Mouse (Mus musculus) hindbrain, embryonic 13.5 days (tissue): Measurements from ENCODE around the gene Vamp4. TPM values are rescaled to one million over a fixed set of nuclear protein-coding genes. Genes with fewer than 3 reads are reported as not detected.
"Not testable (repeated sequence)": the region's sequence is repeated elsewhere in the genome, so short reads cannot be mapped to it uniquely, and the experiment has no call there.

Experiments
- ATAC-seq: fragments of 200-750 bp; cut with Nextera tagmentation; 2 replicates; pipeline ENCODE4 v1.8.0; 2017; ENCODE audit warnings: moderate TSS enrichment; ENCODE audit not compliant: low FRiP score
- H3K27ac ChIP-seq: fragments of 300-500 bp; sonication (generic); 2 replicates; pipeline ENCODE4 v1.5.1; 2015; ENCODE audit warnings: inconsistent platforms, mild to moderate bottlenecking, moderate library complexity
- H3K27me3 ChIP-seq: fragments of 300-500 bp; sonication (generic); 2 replicates; pipeline ENCODE4 v1.6.1; 2015; ENCODE audit warnings: mild to moderate bottlenecking, inconsistent platforms
- H3K36me3 ChIP-seq: fragments of 300-500 bp; sonication (generic); 2 replicates; pipeline ENCODE4 v1.6.1; 2015; ENCODE audit warnings: mild to moderate bottlenecking, inconsistent platforms
- H3K4me1 ChIP-seq: fragments of 300-500 bp; sonication (generic); replicated peaks from 2 replicates; pipeline ENCODE4 v1.6.1; 2015; ENCODE audit warnings: inconsistent platforms
- H3K4me2 ChIP-seq: fragments of 300-500 bp; sonication (generic); 2 replicates; pipeline ENCODE4 v1.6.1; 2015; ENCODE audit warnings: inconsistent platforms, mild to moderate bottlenecking, moderate library complexity
- H3K4me3 ChIP-seq: fragments of 300-500 bp; sonication (generic); 2 replicates; pipeline ENCODE4 v1.5.1; 2015; ENCODE audit warnings: mild to moderate bottlenecking, inconsistent platforms
- H3K9ac ChIP-seq: fragments of 300-500 bp; sonication (generic); 2 replicates; pipeline ENCODE4 v1.6.1; 2015; ENCODE audit warnings: mild to moderate bottlenecking, inconsistent platforms
- H3K9me3 ChIP-seq: fragments of 300-500 bp; sonication (generic); 2 replicates; pipeline ENCODE4 v1.6.1; 2016; ENCODE audit warnings: inconsistent platforms
- WGBS: fragments of 180-500 bp; shearing (Covaris S2); methylation state at CpG from one replicate; pipeline ENCODE4 v1.1.7; 2015; 5-methylcytosine and 5-hydroxymethylcytosine counted together
- polyA plus RNA-seq: library from polyadenylated mRNA; unstranded; fragments of >200 nt; fragmentation: Nextera tagmentation; extraction: Ambion mirVana; gene quantifications from 2 replicates; pipeline ENCODE4 v1.2.1, GENCODE M21; 2015

The Vamp4 gene
- polyA plus RNA-seq, 1 experiment from 2014 or later = 77.9 TPM

DNA sequence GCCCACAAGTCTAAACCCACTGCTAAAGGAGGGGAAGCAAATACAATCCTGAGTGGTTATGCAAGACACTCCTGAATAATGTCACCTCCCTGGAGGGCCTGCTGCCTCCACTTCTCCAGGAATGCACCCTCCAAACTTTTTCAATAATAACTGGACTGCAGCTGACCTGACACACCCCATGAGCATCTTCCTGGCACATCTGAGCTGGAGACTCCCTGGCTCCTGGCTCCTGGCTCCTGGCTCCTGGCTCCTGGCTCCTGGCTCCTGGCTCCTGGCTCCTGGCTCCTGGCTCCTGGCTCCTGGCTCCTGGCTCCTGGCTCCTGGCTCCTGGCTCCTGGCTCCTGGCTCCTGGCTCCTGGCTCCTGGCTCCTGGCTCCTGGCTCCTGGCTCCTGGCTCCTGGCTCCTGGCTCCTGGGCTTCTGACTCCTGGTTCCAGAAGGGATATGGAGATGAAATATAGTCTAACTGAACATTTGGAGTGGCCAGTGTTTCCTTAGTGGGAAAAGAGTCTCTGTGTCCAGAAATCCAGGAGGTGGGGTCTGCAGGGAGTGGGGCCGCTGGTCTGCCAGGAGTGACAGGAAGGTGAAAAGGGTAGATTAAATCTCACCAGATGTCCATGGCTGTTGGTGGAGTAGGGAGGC, 65.1 kb downstream of the Vamp4 start:
- ATAC-seq, H3K4me1 ChIP-seq, H3K4me2 ChIP-seq, H3K9me3 ChIP-seq, H3K4me3 ChIP-seq, H3K27ac ChIP-seq, H3K27me3 ChIP-seq, H3K36me3 ChIP-seq, H3K9ac ChIP-seq: not testable (repeated sequence)
- WGBS = 64% methylated on average over 1 of the region's 1 CpGs

- Histone ChIP-seq H3K27ac (no peak overlapping the region), H3K4me3 (no peak overlapping the region), H3K27me3 (no peaks in the 10 kb centered on the region), H3K36me3 (no peaks in the 10 kb centered on the region), H3K9ac (no peak overlapping the region), H3K9me3 (no peaks in the 10 kb centered on the region), H3K4me1 (no peaks in the 10 kb centered on the region), H3K4me2 (no peak overlapping the region)
- WGBS = 60% methylated on average over 3 of the region's 3 CpGs
- ATAC-seq = no peak
Observed at GRCm38 (mm10) chr1:162636516-162636915, 66.2 kb downstream of the Vamp4 start.

- no peak overlapping the region for H3K4me2 ChIP-seq
- no peaks in the 10 kb centered on the region for H3K36me3 ChIP-seq
- H3K27me3 ChIP-seq = no peaks in the 10 kb centered on the region
- 0 out of 2 replicates have a peak, but pooled peaks cover 3% of the 10 kb centered on the region for H3K4me1 ChIP-seq
- ATAC-seq = no peak
- WGBS = 92% methylated on average over 4 of the region's 4 CpGs
- no peak overlapping the region for H3K27ac ChIP-seq
- H3K9ac ChIP-seq = no peak overlapping the region
- no peak overlapping the region for H3K4me3 ChIP-seq
- no peaks in the 10 kb centered on the region for H3K9me3 ChIP-seq
Observed at GRCm38 (mm10) chr1:162638535-162638934, 68.2 kb downstream of the Vamp4 start.

- ATAC-seq = 0 out of 2 replicates have a peak, but pooled peaks have one; percentile 9
- no peak within 1 kb of the TSS for H3K9ac ChIP-seq
- no peaks in the 10 kb centered on the region for H3K36me3 ChIP-seq
- WGBS = 90% methylated on average over 10 of the region's 10 CpGs
- H3K4me1 ChIP-seq = 0 out of 2 replicates have a peak, but pooled peaks cover 6% of the 10 kb centered on the region
- H3K4me2 ChIP-seq = no peak within 1 kb of the TSS
- H3K27me3 ChIP-seq = no peaks in the 10 kb centered on the region
- H3K4me3 ChIP-seq = no peak within 1 kb of the TSS
- H3K27ac ChIP-seq = no peak within 1 kb of the TSS
- no peaks in the 10 kb centered on the region for H3K9me3 ChIP-seq
Observed at GRCm38 (mm10) chr1:162639051-162639750, 68.9 kb downstream of the Vamp4 start, which contains the start of gene Myoc. Gene Myoc, plus strand, starts transcription at chr1:162639155.

- no peak for ATAC-seq
- Histone ChIP-seq H3K9ac (no peak overlapping the region), H3K36me3 (no peaks in the 10 kb centered on the region), H3K4me2 (no peak overlapping the region), H3K4me1 (0 out of 2 replicates have a peak, but pooled peaks cover 6% of the 10 kb centered on the region), H3K27me3 (no peaks in the 10 kb centered on the region), H3K4me3 (no peak overlapping the region), H3K9me3 (no peaks in the 10 kb centered on the region), H3K27ac (no peak overlapping the region)
- WGBS = 89% methylated on average over 1 of the region's 1 CpGs
Observed at GRCm38 (mm10) chr1:162639861-162640260, 69.5 kb downstream of the Vamp4 start.

GRCm38 (mm10) chr1:162642591-162642990, 72.3 kb downstream of the Vamp4 start:
- Histone ChIP-seq H3K4me1 (0 out of 2 replicates have a peak, but pooled peaks cover 6% of the 10 kb centered on the region), H3K27ac (no peak overlapping the region), H3K27me3 (no peaks in the 10 kb centered on the region), H3K9ac (no peak overlapping the region), H3K4me2 (no peak overlapping the region), H3K4me3 (no peak overlapping the region), H3K9me3 (no peaks in the 10 kb centered on the region), H3K36me3 (no peaks in the 10 kb centered on the region)
- 77% methylated on average over 3 of the region's 3 CpGs for WGBS
- ATAC-seq = 0 out of 2 replicates have a peak, but pooled peaks have one; percentile 12

DNA sequence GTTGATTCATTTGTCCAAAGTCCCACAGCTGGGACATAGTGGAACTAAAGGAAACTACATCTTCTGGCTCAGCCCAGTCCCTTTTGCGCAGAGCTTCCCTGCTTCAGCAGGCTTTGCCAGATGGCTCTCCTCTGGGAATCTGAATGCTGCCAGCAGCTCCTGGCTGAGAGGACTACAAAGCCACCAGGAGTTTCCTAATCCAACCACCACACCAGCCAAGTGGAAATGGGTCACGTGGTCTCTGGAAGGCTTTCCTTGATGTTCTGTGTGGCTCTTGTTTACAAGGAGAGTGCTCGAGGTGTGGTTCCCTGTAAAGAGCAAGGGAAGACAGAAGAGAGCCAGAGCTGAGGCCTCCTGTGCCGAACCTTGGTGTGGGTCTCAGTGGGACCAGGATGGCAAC, 73.4 kb downstream of the Vamp4 start:
- Histone ChIP-seq H3K36me3 (no peaks in the 10 kb centered on the region), H3K9ac (no peak overlapping the region), H3K4me3 (no peak overlapping the region), H3K4me2 (no peak overlapping the region), H3K9me3 (no peaks in the 10 kb centered on the region), H3K27ac (no peak overlapping the region), H3K4me1 (0 out of 2 replicates have a peak, but pooled peaks cover 6% of the 10 kb centered on the region), H3K27me3 (no peaks in the 10 kb centered on the region)
- WGBS = 60% methylated on average over 4 of the region's 4 CpGs
- no peak for ATAC-seq

DNA sequence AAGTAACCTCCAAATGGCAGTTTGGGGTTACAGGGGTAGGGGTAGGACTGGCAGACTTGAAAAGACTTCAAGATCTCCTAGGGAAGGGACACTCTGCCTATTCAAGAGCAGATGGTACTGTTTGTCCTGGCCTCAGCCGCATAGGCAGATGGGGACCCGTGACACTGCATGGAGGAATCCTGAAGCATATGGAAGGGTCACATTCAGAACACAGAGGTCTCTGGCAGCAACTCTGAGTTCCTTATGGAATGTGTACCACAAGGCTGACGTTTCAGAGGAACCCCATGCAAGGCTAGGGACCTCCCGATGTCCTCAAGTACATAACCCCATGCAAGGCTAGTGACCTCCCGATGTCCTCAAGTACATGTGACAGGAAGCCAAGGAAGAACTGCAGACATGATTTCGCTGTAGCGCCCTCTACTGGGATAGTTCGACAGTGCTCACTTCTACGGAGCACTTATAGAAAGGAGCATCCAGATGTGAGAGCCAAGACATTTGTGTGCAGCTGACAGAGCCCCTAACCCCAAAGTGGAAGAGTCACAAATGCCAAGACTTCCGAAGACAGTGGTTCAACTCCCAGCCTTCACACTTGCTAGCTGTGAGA, 75.9 kb downstream of the Vamp4 start:
- Histone ChIP-seq H3K4me3 (no peak overlapping the region), H3K36me3 (no peaks in the 10 kb centered on the region), H3K4me2 (no peak overlapping the region), H3K9ac (no peak overlapping the region), H3K27ac (no peak overlapping the region), H3K27me3 (no peaks in the 10 kb centered on the region), H3K9me3 (no peaks in the 10 kb centered on the region), H3K4me1 (0 out of 2 replicates have a peak, but pooled peaks cover 6% of the 10 kb centered on the region)
- no peak for ATAC-seq
- 80% methylated on average over 10 of the region's 10 CpGs for WGBS

DNA sequence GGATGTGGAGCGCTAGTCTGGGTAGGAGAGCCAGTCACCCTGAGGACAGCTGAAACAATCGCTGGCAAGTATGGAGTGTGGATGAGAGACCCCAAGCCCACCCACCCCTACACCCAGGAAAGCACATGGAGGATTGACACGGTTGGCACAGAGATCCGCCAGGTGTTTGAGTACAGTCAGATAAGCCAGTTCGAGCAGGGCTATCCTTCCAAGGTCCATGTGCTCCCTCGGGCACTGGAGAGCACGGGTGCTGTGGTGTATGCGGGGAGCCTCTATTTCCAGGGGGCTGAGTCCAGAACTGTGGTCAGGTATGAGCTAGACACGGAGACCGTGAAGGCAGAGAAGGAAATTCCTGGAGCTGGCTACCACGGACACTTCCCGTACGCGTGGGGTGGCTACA, 78.1 kb downstream of the Vamp4 start:
- no peaks in the 10 kb centered on the region for H3K9me3 ChIP-seq
- ATAC-seq = no peak
- H3K27me3 ChIP-seq = no peaks in the 10 kb centered on the region
- 94% methylated on average over 14 of the region's 14 CpGs for WGBS
- no peak overlapping the region for H3K27ac ChIP-seq
- no peak overlapping the region for H3K4me3 ChIP-seq
- H3K9ac ChIP-seq = no peak overlapping the region
- H3K4me1 ChIP-seq = 0 out of 2 replicates have a peak, but pooled peaks cover 3% of the 10 kb centered on the region
- no peak overlapping the region for H3K4me2 ChIP-seq
- H3K36me3 ChIP-seq = no peaks in the 10 kb centered on the region

Other genes with a start within 250 kb of the Vamp4 start
- gene Dnm3, start 92.5 kb upstream of the Vamp4 start, polyA plus RNA-seq = 47.8 and 48.5 TPM in 2 replicates
- gene Mettl13, start 22.0 kb upstream of the Vamp4 start, polyA plus RNA-seq = 18.3 and 19.1 TPM in 2 replicates
- not detected in 2 replicates for gene Myoc, start 68.6 kb downstream of the Vamp4 start, polyA plus RNA-seq
- gene Myocos, start 87.7 kb downstream of the Vamp4 start, polyA plus RNA-seq = not detected in 2 replicates
- gene Prrc2c, start 170.0 kb downstream of the Vamp4 start, polyA plus RNA-seq = 165 and 170 TPM in 2 replicates
- 0.38 and 0.62 TPM in 2 replicates for gene Fmo4, start 243.5 kb downstream of the Vamp4 start, polyA plus RNA-seq